In genomic region chr11:102417160-102417559, GRCm38 (mm10) we compare ENCODE assay signal across 20 mouse cellular contexts. TPM values are rescaled to one million over a fixed set of nuclear protein-coding genes. Genes with fewer than 3 reads are reported as not detected.
DNase-seq lines count a peak whose midpoint lies in the region; ATAC-seq and TF ChIP-seq lines count a peak whose summit lies in the region.
"Had no signal": no experiment of that assay in that cellular context is flagged by ENCODE, and none has a peak within 500 bp of the region (broad histone marks: within the 10 kb centered on the region; RNA-seq: fewer than 3 reads in every experiment).

No protein-coding gene starts in this region.

- TF ChIP-seq CTCF in lung, postnatal 0 days (IDR thresholded peaks at IDR 0.05), result no peak

- no peak overlapping the region for H3K27ac ChIP-seq in lung, postnatal 0 days (ENCODE audit: low read length)
- H3K27ac ChIP-seq: embryonic facial prominence, embryonic 13.5 days; embryonic facial prominence, embryonic 15.5 days; forebrain, embryonic 10.5 days; forebrain, embryonic 12.5 days had no signal

- no peak overlapping the region for H3K4me2 ChIP-seq in lung, postnatal 0 days (replicated peaks; ENCODE audit: low read depth, low read length)
- H3K4me2 ChIP-seq: embryonic facial prominence, embryonic 13.5 days; embryonic facial prominence, embryonic 15.5 days; forebrain, embryonic 12.5 days had no signal

- 84% methylated on average over 1 of the region's 1 CpGs for WGBS in lung, postnatal 0 days

- no peak overlapping the region for H3K9ac ChIP-seq in lung, postnatal 0 days (replicated peaks; ENCODE audit: low read depth)
- H3K9ac ChIP-seq: embryonic facial prominence, embryonic 13.5 days; embryonic facial prominence, embryonic 15.5 days; forebrain, embryonic 12.5 days had no signal

- TF ChIP-seq EP300 in lung, postnatal 0 days (IDR thresholded peaks at IDR 0.05), result no peak

- peak; percentile 9 for DNase-seq in cerebellum, adult 9-10 months
- no peak for DNase-seq in cerebellum, postnatal 36 days
- peak; percentile 1 for DNase-seq in lung, postnatal 10 days
- no peak for DNase-seq in lung, postnatal 0 days (ENCODE audit: low spot score)
- DNase-seq: adrenal gland, adult 2 months; adrenal gland, postnatal 10 days; adrenal gland, postnatal 25 days; cerebellum, adult 18-20 months; cerebellum, adult 8-10 months; cerebellum, postnatal 10 days; cerebellum, postnatal 25 days; embryo, embryonic 11 days had no signal

- no peaks in the 10 kb centered on the region for H3K36me3 ChIP-seq in lung, postnatal 0 days (ENCODE audit: insufficient read depth, low read length)
- H3K36me3 ChIP-seq: embryonic facial prominence, embryonic 13.5 days; embryonic facial prominence, embryonic 15.5 days; forebrain, embryonic 10.5 days; forebrain, embryonic 12.5 days had no signal

- H3K27me3 ChIP-seq in lung, postnatal 0 days (replicated peaks; ENCODE audit: insufficient read depth, low read length), result no peaks in the 10 kb centered on the region
- H3K27me3 ChIP-seq: embryonic facial prominence, embryonic 13.5 days; embryonic facial prominence, embryonic 15.5 days had no signal

- ATAC-seq in lung, postnatal 0 days, result no peak
- ATAC-seq: forebrain, embryonic 14.5 days; forebrain, embryonic 16.5 days had no signal

- H3K9me3 ChIP-seq in lung, postnatal 0 days (ENCODE audit: low read length), result no peaks in the 10 kb centered on the region
- H3K9me3 ChIP-seq: embryonic facial prominence, embryonic 13.5 days; embryonic facial prominence, embryonic 15.5 days; forebrain, embryonic 10.5 days; forebrain, embryonic 12.5 days had no signal

- no peaks in the 10 kb centered on the region for H3K4me1 ChIP-seq in lung, postnatal 0 days (ENCODE audit: insufficient read depth, low read depth, low read length)
- H3K4me1 ChIP-seq: embryonic facial prominence, embryonic 13.5 days; embryonic facial prominence, embryonic 15.5 days; forebrain, embryonic 12.5 days had no signal

- H3K4me3 ChIP-seq in lung, postnatal 0 days (ENCODE audit: low read depth, low read length), result no peak overlapping the region
- H3K4me3 ChIP-seq: embryonic facial prominence, embryonic 13.5 days; embryonic facial prominence, embryonic 15.5 days; erythroblast, embryonic 14.5 days; forebrain, embryonic 10.5 days; forebrain, embryonic 12.5 days had no signal

RNA-seq across cellular contexts. Expression of gene Slc25a39, which starts 9.4 kb away (rescaled TPM):
- polyA plus RNA-seq in lung, postnatal 0 days (2015; fragmentation: Nextera tagmentation; extraction: Ambion mirVana), result 214 TPM in 2 replicates

RNA-seq across cellular contexts. Expression of gene Grn, which starts 13.0 kb away (rescaled TPM):
- polyA plus RNA-seq in lung, postnatal 0 days (2015; fragmentation: Nextera tagmentation; extraction: Ambion mirVana), result 215 and 223 TPM in 2 replicates

RNA-seq across cellular contexts. Expression of gene Rundc3a, which starts 24.0 kb away (rescaled TPM):
- polyA plus RNA-seq in lung, postnatal 0 days (2015; fragmentation: Nextera tagmentation; extraction: Ambion mirVana), result 1.7 and 1.9 TPM in 2 replicates

RNA-seq across cellular contexts. Expression of gene Fam171a2, which starts 30.3 kb away (rescaled TPM):
- polyA plus RNA-seq in lung, postnatal 0 days (2015; fragmentation: Nextera tagmentation; extraction: Ambion mirVana), result 3.2 and 3.4 TPM in 2 replicates

RNA-seq across cellular contexts. Expression of gene Slc4a1, which starts 51.2 kb away (rescaled TPM):
- 9.7 and 9.8 TPM in 2 replicates for polyA plus RNA-seq in lung, postnatal 0 days (2015; fragmentation: Nextera tagmentation; extraction: Ambion mirVana)
- polyA plus RNA-seq: C2C12 had no signal

Comparison
In these comparisons a context has a peak if more than half of its experiments do, and no peak if none do; other contexts are left out.
1. DNase-seq: peak in cerebellum, adult 9-10 months (single experiment) and lung, postnatal 10 days (single experiment); none in cerebellum, postnatal 36 days (0 of 2) and lung, postnatal 0 days (single experiment).